18 mouse cellular contexts compared by ENCODE assay signal in genomic region chr19:34431314-34431713, GRCm38 (mm10). TPM values are rescaled to one million over a fixed set of nuclear protein-coding genes. Genes with fewer than 3 reads are reported as not detected.
"Had no signal": no experiment of that assay in that cellular context is flagged by ENCODE, and none has a peak within 500 bp of the region (broad histone marks: within the 10 kb centered on the region; RNA-seq: fewer than 3 reads in every experiment).

No protein-coding gene starts in this region.

- H3K36me3 ChIP-seq: lung, embryonic 15.5 days; midbrain, embryonic 10.5 days; midbrain, embryonic 12.5 days; neural tube, embryonic 12.5 days; stomach, embryonic 15.5 days had no signal

- H3K9ac ChIP-seq: liver, postnatal 0 days; lung, embryonic 15.5 days; midbrain, embryonic 12.5 days; neural tube, embryonic 12.5 days; stomach, embryonic 15.5 days had no signal

- H3K4me2 ChIP-seq: lung, embryonic 15.5 days; midbrain, embryonic 12.5 days; neural tube, embryonic 12.5 days; stomach, embryonic 15.5 days had no signal

- H3K27ac ChIP-seq: lung, embryonic 15.5 days; macrophage; midbrain, embryonic 10.5 days; midbrain, embryonic 12.5 days; neural tube, embryonic 12.5 days; stomach, embryonic 15.5 days; stomach, postnatal 0 days had no signal

- H3K27me3 ChIP-seq: lung, embryonic 15.5 days; midbrain, embryonic 12.5 days; neural tube, embryonic 12.5 days; stomach, embryonic 15.5 days had no signal

- ATAC-seq: liver, postnatal 0 days; lung, postnatal 0 days; midbrain, embryonic 16.5 days had no signal

- DNase-seq: liver, postnatal 0 days; lung, adult 2 months; lung, postnatal 14 days; lung, postnatal 36 days; midbrain, embryonic 14.5 days; right cerebral cortex, postnatal 14 days; thymus, adult 2 months; thymus, postnatal 25 days; thymus, postnatal 4 days had no signal

- H3K4me1 ChIP-seq: lung, embryonic 15.5 days; midbrain, embryonic 10.5 days; midbrain, embryonic 12.5 days; neural tube, embryonic 12.5 days; stomach, embryonic 15.5 days had no signal

- H3K4me3 ChIP-seq: lung, embryonic 15.5 days; midbrain, embryonic 10.5 days; midbrain, embryonic 12.5 days; neural tube, embryonic 12.5 days; stomach, embryonic 15.5 days had no signal

- H3K9me3 ChIP-seq: lung, embryonic 15.5 days; midbrain, embryonic 10.5 days; midbrain, embryonic 12.5 days; neural tube, embryonic 12.5 days; stomach, embryonic 15.5 days had no signal

RNA-seq across cellular contexts. Expression of gene Ch25h, which starts 43.6 kb away (rescaled TPM):
- polyA plus RNA-seq: macrophage had no signal
